Mouse (Mus musculus): ENCODE measurements around the gene Ajuba. TPM values are rescaled to one million over a fixed set of nuclear protein-coding genes. Genes with fewer than 3 reads are reported as not detected.

The Ajuba gene
- polyA plus RNA-seq, 1 experiment = 30.8 TPM

DNA sequence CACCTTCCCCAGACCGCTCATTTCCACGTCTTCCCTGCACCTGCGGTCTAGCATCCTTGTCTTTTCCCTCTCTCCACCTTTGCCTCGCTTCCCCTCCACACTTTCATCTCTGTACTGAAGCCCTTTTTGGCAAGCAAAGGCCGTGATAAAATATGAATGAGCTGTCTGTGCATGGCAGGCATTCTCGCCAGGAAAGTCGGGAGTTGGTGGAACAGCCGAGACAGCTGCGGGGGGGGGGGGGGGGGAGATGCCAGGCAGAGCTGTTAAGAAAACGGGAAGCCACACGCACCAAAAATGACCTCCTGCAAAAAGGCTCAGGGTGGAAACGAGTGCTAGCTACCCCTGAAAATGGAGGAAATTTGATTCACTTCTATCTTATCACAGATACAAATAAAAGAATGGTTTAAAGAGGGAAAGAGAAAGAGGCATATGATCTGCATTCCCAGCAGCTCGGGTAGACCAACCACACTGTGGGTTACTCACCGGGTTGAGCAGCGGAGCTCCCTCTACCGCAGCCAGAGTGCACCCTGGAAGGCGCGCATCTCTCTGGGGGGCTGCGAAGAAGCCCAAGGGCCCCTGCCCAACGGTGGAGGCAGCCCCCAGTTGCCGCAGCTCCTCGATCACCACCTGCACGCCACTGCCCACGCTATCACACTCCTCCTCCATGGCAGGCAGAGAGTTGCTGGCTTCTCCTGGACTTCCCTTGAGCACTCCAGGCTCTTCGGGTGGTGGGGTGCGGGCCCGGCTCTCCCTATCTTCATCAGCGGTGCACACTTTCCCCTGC lies 17.5 kb upstream of the Ajuba start:
- Histone ChIP-seq H3K4me2 (ENCODE audit: low read depth) (no peak overlapping the region), H3K36me3 (ENCODE audit: control insufficient read depth, insufficient read depth) (no peaks in the 10 kb centered on the region), H3ac (ENCODE audit: control insufficient read depth, insufficient read length) (no peak overlapping the region), H3K79me2 (ENCODE audit: control insufficient read depth, insufficient read depth) (no peaks in the 10 kb centered on the region), H3K4me3 (no peak overlapping the region), H3K27me3 (ENCODE audit: control insufficient read depth, insufficient read depth, insufficient read length) (no peaks in the 10 kb centered on the region)
- TF ChIP-seq MYOD1 (IDR thresholded peaks at IDR 0.05; ENCODE audit: control insufficient read depth in 1 of 3, insufficient read length in 2 of 3, low read depth in 2 of 3) (peak in 1 of 3 experiments; percentile 45), TCF3 (IDR thresholded peaks at IDR 0.05; ENCODE audit: insufficient read length, low read depth) (no peak), MYOG (IDR thresholded peaks at IDR 0.05; ENCODE audit: control insufficient read depth in 1 of 3, insufficient read depth in 1 of 3, insufficient read length in 2 of 3, low read depth in 2 of 3) (peak in 1 of 3 experiments; percentile 15), MAX (IDR thresholded peaks at IDR 0.05; ENCODE audit: low read depth) (no peak), REST (IDR thresholded peaks at IDR 0.05; ENCODE audit: insufficient read depth, insufficient read length) (no peak), POLR2AphosphoS2 (IDR thresholded peaks at IDR 0.05; ENCODE audit: insufficient read length, low read depth) (no peak)

DNA sequence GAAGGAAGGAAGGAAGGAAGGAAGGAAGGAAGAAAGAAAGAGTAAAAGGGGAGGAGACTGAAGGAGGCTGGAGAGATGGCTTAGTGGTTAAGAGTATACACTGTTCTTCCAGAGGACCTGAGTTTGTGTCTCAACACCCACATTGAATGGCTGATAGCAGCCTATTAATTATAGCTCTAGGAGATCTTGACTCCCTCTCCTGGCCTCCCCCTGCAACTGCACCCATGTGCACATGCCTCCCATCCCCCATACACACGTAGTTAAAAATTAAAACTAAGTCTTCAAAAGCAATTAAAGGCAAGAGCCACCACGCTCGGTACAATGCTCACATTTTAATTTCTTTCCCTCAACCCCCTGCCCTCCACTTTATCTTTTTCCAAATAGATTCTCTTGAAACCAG lies 16.7 kb upstream of the Ajuba start:
- Histone ChIP-seq H3ac (ENCODE audit: control insufficient read depth, insufficient read length) (no peak overlapping the region), H3K36me3 (ENCODE audit: control insufficient read depth, insufficient read depth) (no peaks in the 10 kb centered on the region), H3K27me3 (ENCODE audit: control insufficient read depth, insufficient read depth, insufficient read length) (no peaks in the 10 kb centered on the region), H3K4me2 (ENCODE audit: low read depth) (no peak overlapping the region), H3K4me3 (no peak overlapping the region), H3K79me2 (ENCODE audit: control insufficient read depth, insufficient read depth) (no peaks in the 10 kb centered on the region)
- no peak for TF ChIP-seq E2F4 (IDR thresholded peaks at IDR 0.05; ENCODE audit: insufficient read depth)
- TF ChIP-seq MYOG (IDR thresholded peaks at IDR 0.05; ENCODE audit: control insufficient read depth in 1 of 3, insufficient read depth in 1 of 3, insufficient read length in 2 of 3, low read depth in 2 of 3) = no peak

- Histone ChIP-seq H3K4me3 (no peak overlapping the region), H3K27me3 (ENCODE audit: control insufficient read depth, insufficient read depth, insufficient read length) (no peaks in the 10 kb centered on the region), H3K36me3 (ENCODE audit: control insufficient read depth, insufficient read depth) (no peaks in the 10 kb centered on the region), H3ac (ENCODE audit: control insufficient read depth, insufficient read length) (no peak overlapping the region), H3K79me2 (ENCODE audit: control insufficient read depth, insufficient read depth) (no peaks in the 10 kb centered on the region), H3K4me2 (ENCODE audit: low read depth) (no peak overlapping the region)
- TF ChIP-seq MYOG (IDR thresholded peaks at IDR 0.05; ENCODE audit: control insufficient read depth in 1 of 3, insufficient read depth in 1 of 3, insufficient read length in 2 of 3, low read depth in 2 of 3) (no peak), POLR2AphosphoS2 (IDR thresholded peaks at IDR 0.05; ENCODE audit: insufficient read length, low read depth) (no peak), E2F4 (IDR thresholded peaks at IDR 0.05; ENCODE audit: insufficient read depth) (no peak), CEBPB (IDR thresholded peaks at IDR 0.05; ENCODE audit: insufficient read depth, poor library complexity, severe bottlenecking) (no peak), TCF12 (IDR thresholded peaks at IDR 0.05; ENCODE audit: insufficient read depth, poor library complexity, severe bottlenecking) (no peak), REST (IDR thresholded peaks at IDR 0.05; ENCODE audit: insufficient read depth, insufficient read length) (no peak), MAX (IDR thresholded peaks at IDR 0.05; ENCODE audit: low read depth) (no peak), TCF3 (IDR thresholded peaks at IDR 0.05; ENCODE audit: insufficient read length, low read depth) (no peak), MYOD1 (IDR thresholded peaks at IDR 0.05; ENCODE audit: control insufficient read depth in 1 of 3, insufficient read length in 2 of 3, low read depth in 2 of 3) (no peak), USF1 (IDR thresholded peaks at IDR 0.05; ENCODE audit: low read depth) (no peak), SRF (IDR thresholded peaks at IDR 0.05; ENCODE audit: control insufficient read depth, insufficient read length, low read depth) (no peak), POLR2A (IDR thresholded peaks at IDR 0.05; ENCODE audit: insufficient read length, low read depth) (no peak)
Measured at GRCm38 (mm10) chr14:54592319-54592934, 15.1 kb upstream of the Ajuba start.

DNA sequence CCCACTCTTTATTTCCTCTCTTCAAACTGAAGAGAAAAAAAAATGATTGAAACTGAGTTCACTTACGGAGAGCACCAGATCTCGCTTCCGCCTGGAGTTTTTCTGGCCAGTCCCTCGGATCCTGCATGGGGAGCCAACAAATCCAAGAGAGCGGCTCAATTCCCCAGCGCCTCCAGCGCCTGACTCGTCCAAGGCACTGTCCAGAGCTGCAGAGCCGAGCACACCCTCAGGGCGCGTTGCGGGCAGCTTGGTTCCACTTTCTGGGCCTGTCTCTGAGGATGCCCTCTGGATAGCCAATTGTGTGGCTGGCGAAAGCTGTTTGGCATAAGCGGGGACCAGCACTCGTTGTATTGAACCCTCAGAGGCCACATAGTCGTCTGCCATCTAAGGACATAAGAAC lies 13.7 kb upstream of the Ajuba start:
- Histone ChIP-seq H3K4me2 (ENCODE audit: low read depth) (no peak overlapping the region), H3ac (ENCODE audit: control insufficient read depth, insufficient read length) (no peak overlapping the region), H3K36me3 (ENCODE audit: control insufficient read depth, insufficient read depth) (no peaks in the 10 kb centered on the region), H3K4me3 (no peak overlapping the region), H3K79me2 (ENCODE audit: control insufficient read depth, insufficient read depth) (no peaks in the 10 kb centered on the region), H3K27me3 (ENCODE audit: control insufficient read depth, insufficient read depth, insufficient read length) (no peaks in the 10 kb centered on the region)
- no peak for TF ChIP-seq MAX (IDR thresholded peaks at IDR 0.05; ENCODE audit: low read depth)
- no peak for TF ChIP-seq CEBPB (IDR thresholded peaks at IDR 0.05; ENCODE audit: insufficient read depth, poor library complexity, severe bottlenecking)

- Histone ChIP-seq H3K79me2 (ENCODE audit: control insufficient read depth, insufficient read depth) (no peaks in the 10 kb centered on the region), H3K4me3 (no peak overlapping the region), H3ac (ENCODE audit: control insufficient read depth, insufficient read length) (no peak overlapping the region), H3K36me3 (ENCODE audit: control insufficient read depth, insufficient read depth) (peaks cover 5% of the 10 kb centered on the region), H3K4me2 (ENCODE audit: low read depth) (no peak overlapping the region), H3K27me3 (ENCODE audit: control insufficient read depth, insufficient read depth, insufficient read length) (no peaks in the 10 kb centered on the region)
- TF ChIP-seq REST (IDR thresholded peaks at IDR 0.05; ENCODE audit: insufficient read depth, insufficient read length) (no peak), SRF (IDR thresholded peaks at IDR 0.05; ENCODE audit: control insufficient read depth, insufficient read length, low read depth) (no peak), E2F4 (IDR thresholded peaks at IDR 0.05; ENCODE audit: insufficient read depth) (no peak), MAX (IDR thresholded peaks at IDR 0.05; ENCODE audit: low read depth) (no peak), POLR2AphosphoS2 (IDR thresholded peaks at IDR 0.05; ENCODE audit: insufficient read length, low read depth) (no peak), MYOD1 (IDR thresholded peaks at IDR 0.05; ENCODE audit: control insufficient read depth in 1 of 3, insufficient read length in 2 of 3, low read depth in 2 of 3) (no peak), USF1 (IDR thresholded peaks at IDR 0.05; ENCODE audit: low read depth) (no peak), MYOG (IDR thresholded peaks at IDR 0.05; ENCODE audit: control insufficient read depth in 1 of 3, insufficient read depth in 1 of 3, insufficient read length in 2 of 3, low read depth in 2 of 3) (no peak)
Measured at GRCm38 (mm10) chr14:54583681-54584338, 6.5 kb upstream of the Ajuba start.

Measured in myocyte (in vitro differentiated cells).